Mouse (Mus musculus) forebrain, embryonic 11.5 days (tissue): ENCODE measurements around the gene Dgkb. TPM values are rescaled to one million over a fixed set of nuclear protein-coding genes. Genes with fewer than 3 reads are reported as not detected.

Experiments used
- ATAC-seq: fragments of 200-750 bp; cut with Nextera tagmentation; replicated peaks from 2 replicates; pipeline ENCODE4 v1.8.0; 2017; ENCODE audit warnings: moderate TSS enrichment; ENCODE audit not compliant: low FRiP score
- DNase-seq: peaks from one replicate; pipeline ENCODE4 v3.0.0-alpha.2; 2017; ENCODE audit warnings: low spot score
- H3K27ac ChIP-seq: fragments of 300-500 bp; sonication (generic); 2 replicates; pipeline ENCODE4 v1.5.1; 2014; ENCODE audit warnings: low read depth, low read length
- H3K27me3 ChIP-seq: fragments of 300-500 bp; sonication (generic); 2 replicates; pipeline ENCODE4 v1.6.1; 2014; ENCODE audit warnings: mild to moderate bottlenecking, low read length, mixed read lengths; ENCODE audit not compliant: control insufficient read depth, insufficient read depth
- H3K36me3 ChIP-seq: fragments of 300-500 bp; sonication (generic); 2 replicates; pipeline ENCODE4 v1.6.1; 2014; ENCODE audit warnings: mild to moderate bottlenecking, low read length, moderate library complexity, mixed read lengths; ENCODE audit not compliant: control insufficient read depth, insufficient read depth
- H3K4me1 ChIP-seq: fragments of 300-500 bp; sonication (generic); replicated peaks from 2 replicates; pipeline ENCODE4 v1.6.1; 2014; ENCODE audit warnings: low read length, mixed read lengths; ENCODE audit not compliant: control insufficient read depth, insufficient read depth
- H3K4me2 ChIP-seq: fragments of 300-500 bp; sonication (generic); 2 replicates; pipeline ENCODE4 v1.6.1; 2014; ENCODE audit warnings: low read depth, mild to moderate bottlenecking, low read length, moderate library complexity, mixed read lengths; ENCODE audit not compliant: severe bottlenecking
- H3K4me3 ChIP-seq: fragments of 300-500 bp; sonication (generic); 2 replicates; pipeline ENCODE4 v1.5.1; 2014; ENCODE audit warnings: low read depth, low read length
- H3K9ac ChIP-seq: fragments of 300-500 bp; sonication (generic); 2 replicates; pipeline ENCODE4 v1.6.1; 2014; ENCODE audit warnings: low read length
- H3K9me3 ChIP-seq: fragments of 300-500 bp; sonication (generic); 2 replicates; pipeline ENCODE4 v1.6.1; 2016; ENCODE audit warnings: low read length, mixed read lengths; ENCODE audit not compliant: control insufficient read depth
- WGBS: fragments of 180-500 bp; shearing (Covaris S2); extraction: QIAGEN DNeasy Blood & Tissue Kit; methylation state at CpG from one replicate; pipeline ENCODE4 v1.1.7; 2014; 5-methylcytosine and 5-hydroxymethylcytosine counted together
- polyA plus RNA-seq: library from polyadenylated mRNA; unstranded; fragments of >200 nt; fragmentation: Nextera tagmentation; extraction: Ambion mirVana; gene quantifications from 2 replicates; pipeline ENCODE4 v1.2.1, GENCODE M21; 2014

The Dgkb gene
- polyA plus RNA-seq, 1 experiment from 2014 or later: 0.79 TPM

DNA sequence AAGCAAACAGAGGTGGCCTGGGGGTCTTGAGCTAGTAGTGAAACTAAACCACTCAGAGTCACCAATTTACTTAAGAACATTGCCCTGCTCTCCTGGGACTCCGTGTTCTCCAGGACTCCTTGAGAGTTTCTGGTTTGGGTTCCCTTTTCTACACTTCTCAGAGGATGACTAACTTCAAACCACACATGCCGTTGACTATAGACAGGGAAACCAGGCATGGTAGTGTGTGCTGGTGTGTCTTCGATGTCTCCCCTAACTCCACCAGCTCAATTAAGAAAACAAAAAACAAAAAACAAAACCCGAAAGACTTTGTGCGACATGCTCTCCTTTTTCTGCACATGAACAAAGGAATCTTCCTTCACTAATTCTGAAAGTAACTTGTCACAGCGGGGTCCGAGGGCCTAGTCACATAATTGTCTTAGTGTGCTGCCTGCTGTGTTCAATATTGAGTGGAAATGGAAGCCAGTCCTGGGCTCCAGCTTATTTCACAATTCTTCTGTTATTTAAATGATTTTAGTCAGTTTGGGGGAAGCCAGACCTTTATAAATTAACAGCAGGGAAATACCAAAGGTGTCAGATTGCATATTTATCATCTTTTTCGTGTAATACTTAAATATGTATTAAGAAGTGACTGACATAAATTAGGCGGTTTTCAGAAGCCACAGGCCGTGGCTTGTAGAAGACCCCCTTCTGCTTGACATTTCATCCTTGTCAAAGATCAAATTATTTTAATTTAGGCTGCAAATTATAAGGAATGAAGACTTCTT, 618.0 kb downstream of the Dgkb start:
- Histone ChIP-seq H3K4me1 (peaks cover 3% of the 10 kb centered on the region; the same call in 1 of the 2 replicates), H3K27ac (no peak overlapping the region), H3K4me3 (no peak overlapping the region), H3K9ac (no peak overlapping the region), H3K9me3 (no peaks in the 10 kb centered on the region), H3K4me2 (no peak overlapping the region), H3K27me3 (no peaks in the 10 kb centered on the region), H3K36me3 (no peaks in the 10 kb centered on the region)
- ATAC-seq (peak; percentile 42; the same call in 1 of the 2 replicates), DNase-seq (peak; percentile 49)
- WGBS: 17% methylated on average over 10 of the region's 10 CpGs

DNA sequence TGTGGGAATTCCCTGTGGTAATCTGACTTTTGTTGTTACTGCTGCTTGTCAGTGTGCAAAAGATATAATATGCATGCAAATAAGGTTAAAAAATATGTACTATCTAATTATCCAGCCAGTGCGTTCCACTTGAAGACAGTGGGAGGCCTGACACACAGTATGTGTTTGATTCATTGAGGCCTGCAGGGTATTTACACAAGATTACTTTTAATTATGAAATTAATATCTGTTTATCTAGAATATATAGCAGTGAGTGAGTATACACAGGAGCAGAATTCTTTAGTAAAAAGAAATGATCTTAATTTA, 618.6 kb downstream of the Dgkb start:
- Histone ChIP-seq H3K4me3 (no peak overlapping the region), H3K4me1 (peaks cover 3% of the 10 kb centered on the region; the same call in 1 of the 2 replicates), H3K4me2 (no peak overlapping the region), H3K9ac (no peak overlapping the region), H3K27ac (no peak overlapping the region), H3K27me3 (no peaks in the 10 kb centered on the region), H3K36me3 (no peaks in the 10 kb centered on the region), H3K9me3 (no peaks in the 10 kb centered on the region)
- ATAC-seq (peak; percentile 49; the same call in 1 of the 2 replicates), DNase-seq (no peak)
- WGBS: 20% methylated on average over 1 of the region's 1 CpGs

DNA sequence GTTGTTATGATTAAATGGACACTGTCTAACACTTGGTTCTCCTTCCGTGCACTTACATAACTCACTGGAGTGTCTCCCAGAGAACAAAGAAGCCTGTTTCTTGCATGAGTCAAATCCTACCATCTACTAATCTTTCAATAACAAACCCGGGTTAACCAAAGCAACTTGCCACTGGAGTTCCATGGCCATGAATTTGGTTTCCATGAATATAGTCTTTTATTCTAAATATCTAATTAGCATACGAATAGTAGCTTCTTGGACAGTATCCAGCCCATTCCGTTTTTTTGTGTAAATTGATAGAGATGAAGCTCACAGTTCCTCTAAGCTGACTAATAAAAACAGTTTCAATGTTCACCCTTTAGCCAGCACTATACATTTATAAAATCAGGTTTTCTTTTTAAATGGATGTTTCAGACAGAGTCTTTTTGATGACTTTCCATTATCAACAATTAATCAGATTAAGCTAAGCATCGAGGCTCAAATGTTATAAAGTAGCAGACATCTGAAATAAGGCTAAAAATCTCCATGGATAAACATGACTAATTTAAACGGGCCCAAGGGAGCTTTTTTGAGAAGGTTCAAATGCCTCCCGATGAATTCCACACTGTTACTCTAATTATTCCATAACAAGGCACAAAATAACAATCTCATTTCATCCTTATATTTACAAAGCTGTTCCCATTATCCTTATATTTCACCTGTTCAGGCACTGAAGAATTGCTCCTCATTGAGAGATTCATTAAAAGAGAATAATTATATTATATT, 633.0 kb downstream of the Dgkb start:
- H3K4me1 ChIP-seq: no peaks in the 10 kb centered on the region
- 42% methylated on average over 7 of the region's 7 CpGs for WGBS
- H3K36me3 ChIP-seq: no peaks in the 10 kb centered on the region
- no peaks in the 10 kb centered on the region for H3K9me3 ChIP-seq
- peak; percentile 82 for ATAC-seq
- no peak for DNase-seq
- H3K4me3 ChIP-seq: no peak overlapping the region
- no peak overlapping the region for H3K4me2 ChIP-seq
- H3K27me3 ChIP-seq: no peaks in the 10 kb centered on the region
- H3K9ac ChIP-seq: no peak overlapping the region
- no peak overlapping the region for H3K27ac ChIP-seq

DNA sequence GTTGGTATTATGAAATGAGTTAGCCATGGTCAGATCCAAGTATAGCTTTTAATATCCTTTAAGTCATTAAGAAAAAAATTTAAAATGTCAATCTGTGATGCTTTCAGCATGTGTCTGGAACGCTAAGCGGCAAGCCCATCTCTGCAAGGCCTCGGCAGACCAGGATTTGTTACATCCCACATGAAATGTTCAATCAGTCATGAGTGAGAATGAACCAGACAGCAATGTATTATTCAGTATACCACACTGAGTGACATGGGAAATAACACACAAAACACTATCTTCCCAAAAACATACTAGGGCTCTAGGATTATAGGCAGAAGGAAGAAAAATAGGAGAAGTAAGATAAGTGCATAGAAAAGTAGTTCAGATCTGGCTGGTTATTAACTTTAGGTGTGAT, 634.2 kb downstream of the Dgkb start:
- H3K9me3 ChIP-seq: no peaks in the 10 kb centered on the region
- no peaks in the 10 kb centered on the region for H3K4me1 ChIP-seq
- no peaks in the 10 kb centered on the region for H3K27me3 ChIP-seq
- 86% methylated on average over 3 of the region's 3 CpGs for WGBS
- no peak for DNase-seq
- no peak overlapping the region for H3K9ac ChIP-seq
- no peak overlapping the region for H3K4me3 ChIP-seq
- no peaks in the 10 kb centered on the region for H3K36me3 ChIP-seq
- no peak overlapping the region for H3K27ac ChIP-seq
- no peak overlapping the region for H3K4me2 ChIP-seq
- ATAC-seq: no peak

DNA sequence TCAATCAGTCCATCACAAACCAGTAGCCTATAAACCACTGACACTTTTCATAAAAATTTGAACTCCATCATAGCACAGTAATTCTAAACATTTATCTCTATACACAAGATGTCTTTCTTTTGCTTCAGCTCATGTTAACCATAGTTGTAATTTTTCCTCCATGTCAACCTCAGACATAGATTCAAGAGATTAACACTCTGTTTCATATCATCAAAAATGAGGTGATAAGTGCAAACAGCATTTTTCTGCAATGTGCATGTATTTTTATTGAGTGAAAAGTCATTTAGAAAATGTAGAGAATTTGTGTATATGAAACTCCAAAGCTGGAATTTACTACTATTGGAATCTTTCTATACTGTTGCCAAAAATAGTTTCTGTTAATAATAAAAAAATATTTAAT, 650.7 kb downstream of the Dgkb start:
- Histone ChIP-seq H3K4me1 (no peaks in the 10 kb centered on the region), H3K4me3 (no peak overlapping the region), H3K27ac (no peak overlapping the region), H3K36me3 (no peaks in the 10 kb centered on the region), H3K4me2 (no peak overlapping the region), H3K9ac (no peak overlapping the region), H3K9me3 (no peaks in the 10 kb centered on the region), H3K27me3 (no peaks in the 10 kb centered on the region)
- ATAC-seq: no peak
- DNase-seq: no peak

DNA sequence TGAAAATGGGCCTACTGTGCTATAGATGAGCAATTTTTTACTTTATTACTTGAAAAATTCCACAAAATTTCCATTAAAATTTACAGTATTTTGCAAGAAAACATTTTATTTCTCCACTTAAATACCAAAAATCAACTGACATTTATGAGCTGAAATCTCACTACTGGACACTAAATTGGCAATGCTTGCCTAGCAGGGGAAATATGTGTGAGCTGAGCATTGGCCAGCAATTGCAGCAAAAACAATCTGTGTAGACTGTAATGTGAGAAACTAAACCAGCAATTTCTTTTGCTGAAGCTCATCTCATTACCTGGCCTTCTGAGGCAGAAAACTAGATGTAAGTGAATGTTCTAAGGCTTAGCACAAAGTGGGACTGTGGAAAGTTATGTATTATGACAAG, 651.1 kb downstream of the Dgkb start:
- ATAC-seq (no peak), DNase-seq (no peak)
- H3K9ac ChIP-seq: no peak overlapping the region
- H3K27ac ChIP-seq: no peak overlapping the region
- no peaks in the 10 kb centered on the region for H3K27me3 ChIP-seq
- H3K4me2 ChIP-seq: no peak overlapping the region
- no peaks in the 10 kb centered on the region for H3K9me3 ChIP-seq
- H3K36me3 ChIP-seq: no peaks in the 10 kb centered on the region
- H3K4me3 ChIP-seq: no peak overlapping the region
- no peaks in the 10 kb centered on the region for H3K4me1 ChIP-seq

DNA sequence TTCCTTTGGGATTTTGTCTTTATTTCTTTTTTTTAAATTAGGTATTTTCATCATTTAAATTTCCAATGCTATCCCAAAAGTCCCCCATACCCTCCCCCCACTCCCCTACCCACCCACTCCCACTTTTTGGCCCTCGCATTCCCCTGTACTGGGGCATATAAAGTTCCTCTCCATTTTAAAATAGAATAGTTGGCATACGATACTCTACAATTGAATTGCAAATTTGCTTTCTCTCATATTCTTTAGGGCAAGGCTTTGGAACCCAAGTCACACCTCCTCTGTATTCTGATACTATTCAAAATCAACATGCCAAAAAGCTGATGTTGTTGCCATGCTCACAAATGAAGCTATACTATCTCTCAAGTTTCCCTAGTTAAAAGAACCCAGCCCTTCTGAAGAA, 679.7 kb downstream of the Dgkb start:
- no peak overlapping the region for H3K4me3 ChIP-seq
- H3K9ac ChIP-seq: no peak overlapping the region
- WGBS: 48% methylated on average over 2 of the region's 2 CpGs
- DNase-seq (no peak), ATAC-seq (no peak)
- no peak overlapping the region for H3K27ac ChIP-seq
- no peak overlapping the region for H3K4me2 ChIP-seq
- H3K9me3 ChIP-seq: no peaks in the 10 kb centered on the region
- no peaks in the 10 kb centered on the region for H3K27me3 ChIP-seq
- no peaks in the 10 kb centered on the region for H3K36me3 ChIP-seq
- H3K4me1 ChIP-seq: no peaks in the 10 kb centered on the region

DNA sequence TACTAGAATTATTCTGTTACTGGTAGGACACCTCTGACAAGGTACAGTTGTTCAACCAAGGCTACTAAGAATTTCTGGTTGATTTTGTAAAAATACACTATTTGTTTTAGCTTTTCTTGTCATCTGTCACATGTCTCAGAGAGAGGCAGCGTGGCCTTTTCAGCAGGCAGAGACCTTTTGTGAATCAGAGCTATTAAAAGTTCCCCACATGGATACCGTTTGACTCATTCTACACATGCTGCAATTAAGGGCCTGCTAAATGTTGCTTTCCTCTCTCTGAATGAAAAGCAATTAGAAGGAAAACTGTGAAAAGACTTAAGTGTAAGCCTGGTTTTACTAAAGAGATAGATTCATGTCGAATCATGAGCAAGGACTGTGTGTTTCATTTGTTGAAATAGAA, 683.4 kb downstream of the Dgkb start:
- no peak overlapping the region for H3K27ac ChIP-seq
- ATAC-seq (peak; percentile 80), DNase-seq (no peak)
- H3K9me3 ChIP-seq: no peaks in the 10 kb centered on the region
- H3K4me3 ChIP-seq: no peak overlapping the region
- no peak overlapping the region for H3K4me2 ChIP-seq
- no peak overlapping the region for H3K9ac ChIP-seq
- H3K27me3 ChIP-seq: no peaks in the 10 kb centered on the region
- WGBS: 37% methylated on average over 3 of the region's 3 CpGs
- H3K36me3 ChIP-seq: no peaks in the 10 kb centered on the region
- no peaks in the 10 kb centered on the region for H3K4me1 ChIP-seq

DNA sequence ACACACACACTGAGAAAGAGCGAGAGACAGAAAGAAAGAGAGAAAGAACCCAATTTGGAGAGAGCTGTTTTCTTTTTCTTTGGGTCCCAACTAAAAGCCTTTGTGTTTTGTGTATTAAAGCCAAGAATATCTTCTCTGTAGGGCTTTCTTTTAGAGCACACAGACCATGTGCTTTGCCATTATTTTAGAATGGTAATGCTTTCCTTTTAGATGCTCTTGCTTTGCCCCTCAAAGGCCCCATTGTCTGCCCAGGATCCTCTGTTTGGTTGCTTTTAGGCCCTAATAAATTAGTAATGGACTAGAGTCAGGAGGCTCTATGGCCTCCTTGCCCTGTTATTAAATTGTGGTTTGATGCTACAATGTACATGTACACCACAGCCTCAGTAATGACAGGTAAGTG, 690.7 kb downstream of the Dgkb start:
- ATAC-seq (peak; percentile 33; the same call in 1 of the 2 replicates), DNase-seq (no peak)
- no peak overlapping the region for H3K9ac ChIP-seq
- 20% methylated on average over 1 of the region's 1 CpGs for WGBS
- H3K27me3 ChIP-seq: no peaks in the 10 kb centered on the region
- no peaks in the 10 kb centered on the region for H3K36me3 ChIP-seq
- no peaks in the 10 kb centered on the region for H3K9me3 ChIP-seq
- H3K27ac ChIP-seq: no peak overlapping the region
- no peak overlapping the region for H3K4me2 ChIP-seq
- no peaks in the 10 kb centered on the region for H3K4me1 ChIP-seq
- H3K4me3 ChIP-seq: no peak overlapping the region
